Mouse (Mus musculus): ENCODE data around the gene Gm5617. TPM values are rescaled to one million over a fixed set of nuclear protein-coding genes. Genes with fewer than 3 reads are reported as not detected.
"Not testable (repeated sequence)": the region's sequence is repeated elsewhere in the genome, so short reads cannot be mapped to it uniquely, and the experiment has no call there.

Gm5617 gene
- total and polyA plus RNA-seq, 3 experiments: 34.4 to 62.1 (median 39.1) TPM

GRCm38 (mm10) chr9:48525566-48525965 lies 30.3 kb downstream of the Gm5617 start:
- 3% methylated on average over 1 of the region's 1 CpGs for WGBS
- Histone ChIP-seq H3K9ac (ENCODE audit: low read depth, low read length) (no peak overlapping the region), H3K4me1 (ENCODE audit: control insufficient read depth, insufficient read depth, low read length) (no peaks in the 10 kb centered on the region), H3K4me3 (no peak overlapping the region), H3K36me3 (ENCODE audit: control insufficient read depth, insufficient read depth, low read length) (no peaks in the 10 kb centered on the region), H3K79me2 (replicated peaks; ENCODE audit: control insufficient read depth, insufficient read depth, low read length) (no peaks in the 10 kb centered on the region), H3K27me3 (ENCODE audit: control insufficient read depth, insufficient read depth, low read length) (no peaks in the 10 kb centered on the region), H3K27ac (no peak overlapping the region)
- no peak for TF ChIP-seq CTCF (IDR thresholded peaks at IDR 0.05)
- no peak for TF ChIP-seq POLR2A (IDR thresholded peaks at IDR 0.05; ENCODE audit: insufficient read depth, low read depth, low read length)
- no peak for TF ChIP-seq EP300 (IDR thresholded peaks at IDR 0.05; ENCODE audit: insufficient read depth, low read depth, low read length)
- intact Hi-C loops (cut with DNase I): no loop called here
- DNase-seq: no peak

GRCm38 (mm10) chr9:48526520-48526919 lies 31.3 kb downstream of the Gm5617 start:
- WGBS: 91% methylated on average over 4 of the region's 4 CpGs
- no peak for DNase-seq

GRCm38 (mm10) chr9:48531294-48531693 lies 36.1 kb downstream of the Gm5617 start:
- no peaks in the 10 kb centered on the region for H3K27me3 ChIP-seq (ENCODE audit: control insufficient read depth, insufficient read depth, low read length)
- no peak overlapping the region for H3K9ac ChIP-seq (ENCODE audit: low read depth, low read length)
- H3K4me1 ChIP-seq (ENCODE audit: control insufficient read depth, insufficient read depth, low read length): no peaks in the 10 kb centered on the region
- no peak for DNase-seq
- no peak overlapping the region for H3K27ac ChIP-seq
- 80% methylated on average over 4 of the region's 4 CpGs for WGBS
- intact Hi-C loops (cut with DNase I): no loop called here
- H3K36me3 ChIP-seq (ENCODE audit: control insufficient read depth, insufficient read depth, low read length): no peaks in the 10 kb centered on the region
- H3K79me2 ChIP-seq (replicated peaks; ENCODE audit: control insufficient read depth, insufficient read depth, low read length): no peaks in the 10 kb centered on the region
- H3K4me3 ChIP-seq: no peak overlapping the region
- no peak for TF ChIP-seq CTCF (IDR thresholded peaks at IDR 0.05)
- TF ChIP-seq EP300 (IDR thresholded peaks at IDR 0.05; ENCODE audit: insufficient read depth, low read depth, low read length): no peak
- no peak for TF ChIP-seq POLR2A (IDR thresholded peaks at IDR 0.05; ENCODE audit: insufficient read depth, low read depth, low read length)

More at GRCm38 (mm10) chr9:48526520-48526919, 31.3 kb downstream of the Gm5617 start:
- no peaks in the 10 kb centered on the region for H3K79me2 ChIP-seq (replicated peaks; ENCODE audit: control insufficient read depth, insufficient read depth, low read length)
- no peak overlapping the region for H3K27ac ChIP-seq
- no peak for TF ChIP-seq POLR2A (IDR thresholded peaks at IDR 0.05; ENCODE audit: insufficient read depth, low read depth, low read length)
- TF ChIP-seq EP300 (IDR thresholded peaks at IDR 0.05; ENCODE audit: insufficient read depth, low read depth, low read length): no peak
- no peak for TF ChIP-seq CTCF (IDR thresholded peaks at IDR 0.05)
- intact Hi-C loops (cut with DNase I): no loop called here
- H3K4me3 ChIP-seq: no peak overlapping the region
- H3K36me3 ChIP-seq (ENCODE audit: control insufficient read depth, insufficient read depth, low read length): no peaks in the 10 kb centered on the region
- H3K27me3 ChIP-seq (ENCODE audit: control insufficient read depth, insufficient read depth, low read length): no peaks in the 10 kb centered on the region
- H3K4me1 ChIP-seq (ENCODE audit: control insufficient read depth, insufficient read depth, low read length): no peaks in the 10 kb centered on the region
- no peak overlapping the region for H3K9ac ChIP-seq (ENCODE audit: low read depth, low read length)

- intact Hi-C loops (cut with DNase I): no loop called here
- no peaks in the 10 kb centered on the region for H3K36me3 ChIP-seq (ENCODE audit: control insufficient read depth, insufficient read depth, low read length)
Measured at GRCm38 (mm10) chr9:48532203-48532602, 37.0 kb downstream of the Gm5617 start.

GRCm38 (mm10) chr9:48532730-48533129 lies 37.5 kb downstream of the Gm5617 start:
- no peak for TF ChIP-seq POLR2A (IDR thresholded peaks at IDR 0.05; ENCODE audit: insufficient read depth, low read depth, low read length)
- TF ChIP-seq CTCF (IDR thresholded peaks at IDR 0.05): no peak
- no peak for TF ChIP-seq EP300 (IDR thresholded peaks at IDR 0.05; ENCODE audit: insufficient read depth, low read depth, low read length)
- H3K27ac ChIP-seq: no peak overlapping the region
- no peaks in the 10 kb centered on the region for H3K4me1 ChIP-seq (ENCODE audit: control insufficient read depth, insufficient read depth, low read length)
- H3K79me2 ChIP-seq (replicated peaks; ENCODE audit: control insufficient read depth, insufficient read depth, low read length): no peaks in the 10 kb centered on the region
- DNase-seq: no peak
- WGBS: 45% methylated on average over 2 of the region's 2 CpGs
- no peak overlapping the region for H3K4me3 ChIP-seq
- intact Hi-C loops (cut with DNase I): no loop called here
- H3K9ac ChIP-seq (ENCODE audit: low read depth, low read length): no peak overlapping the region
- H3K36me3 ChIP-seq (ENCODE audit: control insufficient read depth, insufficient read depth, low read length): no peaks in the 10 kb centered on the region
- H3K27me3 ChIP-seq (ENCODE audit: control insufficient read depth, insufficient read depth, low read length): no peaks in the 10 kb centered on the region

More at GRCm38 (mm10) chr9:48532203-48532602, 37.0 kb downstream of the Gm5617 start:
- WGBS: 58% methylated on average over 3 of the region's 3 CpGs
- H3K4me1 ChIP-seq (ENCODE audit: control insufficient read depth, insufficient read depth, low read length): no peaks in the 10 kb centered on the region
- H3K79me2 ChIP-seq (replicated peaks; ENCODE audit: control insufficient read depth, insufficient read depth, low read length): no peaks in the 10 kb centered on the region
- no peak overlapping the region for H3K4me3 ChIP-seq
- H3K27ac ChIP-seq: no peak overlapping the region
- no peaks in the 10 kb centered on the region for H3K27me3 ChIP-seq (ENCODE audit: control insufficient read depth, insufficient read depth, low read length)
- no peak overlapping the region for H3K9ac ChIP-seq (ENCODE audit: low read depth, low read length)
- no peak for DNase-seq
- TF ChIP-seq EP300 (IDR thresholded peaks at IDR 0.05; ENCODE audit: insufficient read depth, low read depth, low read length): no peak
- TF ChIP-seq CTCF (IDR thresholded peaks at IDR 0.05): no peak
- TF ChIP-seq POLR2A (IDR thresholded peaks at IDR 0.05; ENCODE audit: insufficient read depth, low read depth, low read length): no peak

GRCm38 (mm10) chr9:48536414-48536813 lies 41.2 kb downstream of the Gm5617 start:
- TF ChIP-seq CTCF (IDR thresholded peaks at IDR 0.05) (no peak), EP300 (IDR thresholded peaks at IDR 0.05; ENCODE audit: insufficient read depth, low read depth, low read length) (no peak), POLR2A (IDR thresholded peaks at IDR 0.05; ENCODE audit: insufficient read depth, low read depth, low read length) (no peak)
- Histone ChIP-seq H3K4me3 (no peak overlapping the region), H3K27me3 (ENCODE audit: control insufficient read depth, insufficient read depth, low read length) (no peaks in the 10 kb centered on the region), H3K4me1 (ENCODE audit: control insufficient read depth, insufficient read depth, low read length) (no peaks in the 10 kb centered on the region), H3K27ac (no peak overlapping the region), H3K9ac (ENCODE audit: low read depth, low read length) (no peak overlapping the region), H3K79me2 (replicated peaks; ENCODE audit: control insufficient read depth, insufficient read depth, low read length) (no peaks in the 10 kb centered on the region), H3K36me3 (ENCODE audit: control insufficient read depth, insufficient read depth, low read length) (no peaks in the 10 kb centered on the region)
- DNase-seq: no peak
- WGBS: 67% methylated on average over 1 of the region's 1 CpGs
- intact Hi-C loops (cut with DNase I): no loop called here

- H3K27me3 ChIP-seq (ENCODE audit: control insufficient read depth, insufficient read depth, low read length); H3K27ac ChIP-seq; H3K4me3 ChIP-seq; H3K4me1 ChIP-seq (ENCODE audit: control insufficient read depth, insufficient read depth, low read length); intact Hi-C loops (cut with DNase I); DNase-seq; H3K79me2 ChIP-seq (replicated peaks; ENCODE audit: control insufficient read depth, insufficient read depth, low read length); H3K36me3 ChIP-seq (ENCODE audit: control insufficient read depth, insufficient read depth, low read length); H3K9ac ChIP-seq (ENCODE audit: low read depth, low read length): not testable (repeated sequence)
- WGBS: 58% methylated on average over 1 of the region's 1 CpGs
Measured at GRCm38 (mm10) chr9:48537616-48538015, 42.4 kb downstream of the Gm5617 start.
